Mouse (Mus musculus): ENCODE data around the gene Dlgap1. TPM values are rescaled to one million over a fixed set of nuclear protein-coding genes. Genes with fewer than 3 reads are reported as not detected.

The Dlgap1 gene
- polyA plus RNA-seq, 1 experiment from 2014 or later: 1.3 TPM

- no peak overlapping the region for H3K9ac ChIP-seq (ENCODE audit: low read depth, low read length)
- no peak for ATAC-seq
- no peak overlapping the region for H3K4me3 ChIP-seq (ENCODE audit: low read length)
- H3K36me3 ChIP-seq (ENCODE audit: control insufficient read depth, insufficient read depth, low read length): no peaks in the 10 kb centered on the region
- no peak overlapping the region for H3K4me2 ChIP-seq (ENCODE audit: low read depth, low read length)
- H3K9me3 ChIP-seq (ENCODE audit: control insufficient read depth, low read length): no peaks in the 10 kb centered on the region
- H3K4me1 ChIP-seq (ENCODE audit: control insufficient read depth, insufficient read depth, low read length): no peaks in the 10 kb centered on the region
- H3K27me3 ChIP-seq (replicated peaks; ENCODE audit: control insufficient read depth, insufficient read depth, low read length): no peaks in the 10 kb centered on the region
- no peak overlapping the region for H3K27ac ChIP-seq (ENCODE audit: low read length)
- 76% methylated on average over 5 of the region's 5 CpGs for WGBS
Observed at GRCm38 (mm10) chr17:70316327-70316726, 347.5 kb downstream of the Dlgap1 start.

- Histone ChIP-seq H3K36me3 (ENCODE audit: control insufficient read depth, insufficient read depth, low read length) (no peaks in the 10 kb centered on the region), H3K4me2 (ENCODE audit: low read depth, low read length) (no peak overlapping the region), H3K4me1 (ENCODE audit: control insufficient read depth, insufficient read depth, low read length) (no peaks in the 10 kb centered on the region), H3K27ac (ENCODE audit: low read length) (no peak overlapping the region), H3K9me3 (ENCODE audit: control insufficient read depth, low read length) (no peaks in the 10 kb centered on the region), H3K9ac (ENCODE audit: low read depth, low read length) (no peak overlapping the region), H3K27me3 (replicated peaks; ENCODE audit: control insufficient read depth, insufficient read depth, low read length) (no peaks in the 10 kb centered on the region), H3K4me3 (ENCODE audit: low read length) (no peak overlapping the region)
- WGBS: 86% methylated on average over 7 of the region's 7 CpGs
- ATAC-seq: no peak
Observed at GRCm38 (mm10) chr17:70317779-70318178, 348.9 kb downstream of the Dlgap1 start.

- Histone ChIP-seq H3K9ac (ENCODE audit: low read depth, low read length) (no peak overlapping the region), H3K27me3 (replicated peaks; ENCODE audit: control insufficient read depth, insufficient read depth, low read length) (no peaks in the 10 kb centered on the region), H3K36me3 (ENCODE audit: control insufficient read depth, insufficient read depth, low read length) (no peaks in the 10 kb centered on the region), H3K4me1 (ENCODE audit: control insufficient read depth, insufficient read depth, low read length) (no peaks in the 10 kb centered on the region), H3K4me3 (ENCODE audit: low read length) (no peak overlapping the region), H3K9me3 (ENCODE audit: control insufficient read depth, low read length) (no peaks in the 10 kb centered on the region), H3K27ac (ENCODE audit: low read length) (no peak overlapping the region), H3K4me2 (ENCODE audit: low read depth, low read length) (no peak overlapping the region)
- no peak for ATAC-seq
- WGBS: 75% methylated on average over 6 of the region's 6 CpGs
Observed at GRCm38 (mm10) chr17:70321976-70322375, 353.1 kb downstream of the Dlgap1 start.

- H3K4me3 ChIP-seq (ENCODE audit: low read length): no peak overlapping the region
- no peak for ATAC-seq
- no peaks in the 10 kb centered on the region for H3K36me3 ChIP-seq (ENCODE audit: control insufficient read depth, insufficient read depth, low read length)
- H3K9ac ChIP-seq (ENCODE audit: low read depth, low read length): no peak overlapping the region
- WGBS: 80% methylated on average over 6 of the region's 6 CpGs
- no peak overlapping the region for H3K27ac ChIP-seq (ENCODE audit: low read length)
- H3K4me2 ChIP-seq (ENCODE audit: low read depth, low read length): no peak overlapping the region
- no peaks in the 10 kb centered on the region for H3K27me3 ChIP-seq (replicated peaks; ENCODE audit: control insufficient read depth, insufficient read depth, low read length)
- no peaks in the 10 kb centered on the region for H3K4me1 ChIP-seq (ENCODE audit: control insufficient read depth, insufficient read depth, low read length)
- H3K9me3 ChIP-seq (ENCODE audit: control insufficient read depth, low read length): no peaks in the 10 kb centered on the region
Observed at GRCm38 (mm10) chr17:70333440-70333839, 364.6 kb downstream of the Dlgap1 start.

- no peak overlapping the region for H3K27ac ChIP-seq (ENCODE audit: low read length)
- ATAC-seq: no peak
- WGBS: 41% methylated on average over 3 of the region's 3 CpGs
- no peak overlapping the region for H3K4me2 ChIP-seq (ENCODE audit: low read depth, low read length)
- no peaks in the 10 kb centered on the region for H3K9me3 ChIP-seq (ENCODE audit: control insufficient read depth, low read length)
- no peak overlapping the region for H3K9ac ChIP-seq (ENCODE audit: low read depth, low read length)
- no peaks in the 10 kb centered on the region for H3K36me3 ChIP-seq (ENCODE audit: control insufficient read depth, insufficient read depth, low read length)
- no peaks in the 10 kb centered on the region for H3K4me1 ChIP-seq (ENCODE audit: control insufficient read depth, insufficient read depth, low read length)
- H3K4me3 ChIP-seq (ENCODE audit: low read length): no peak overlapping the region
- H3K27me3 ChIP-seq (replicated peaks; ENCODE audit: control insufficient read depth, insufficient read depth, low read length): no peaks in the 10 kb centered on the region
Observed at GRCm38 (mm10) chr17:70334171-70334570, 365.3 kb downstream of the Dlgap1 start.

GRCm38 (mm10) chr17:70339821-70340220, 370.9 kb downstream of the Dlgap1 start:
- ATAC-seq: no peak
- WGBS: 77% methylated on average over 7 of the region's 7 CpGs

GRCm38 (mm10) chr17:70341230-70341629, 372.4 kb downstream of the Dlgap1 start:
- no peak for ATAC-seq
- H3K4me1 ChIP-seq (ENCODE audit: control insufficient read depth, insufficient read depth, low read length): no peaks in the 10 kb centered on the region

More at GRCm38 (mm10) chr17:70339821-70340220, 370.9 kb downstream of the Dlgap1 start:
- no peaks in the 10 kb centered on the region for H3K27me3 ChIP-seq (replicated peaks; ENCODE audit: control insufficient read depth, insufficient read depth, low read length)
- H3K4me1 ChIP-seq (ENCODE audit: control insufficient read depth, insufficient read depth, low read length): no peaks in the 10 kb centered on the region
- no peaks in the 10 kb centered on the region for H3K36me3 ChIP-seq (ENCODE audit: control insufficient read depth, insufficient read depth, low read length)
- H3K27ac ChIP-seq (ENCODE audit: low read length): no peak overlapping the region
- no peak overlapping the region for H3K9ac ChIP-seq (ENCODE audit: low read depth, low read length)
- no peak overlapping the region for H3K4me2 ChIP-seq (ENCODE audit: low read depth, low read length)
- no peaks in the 10 kb centered on the region for H3K9me3 ChIP-seq (ENCODE audit: control insufficient read depth, low read length)
- no peak overlapping the region for H3K4me3 ChIP-seq (ENCODE audit: low read length)

GRCm38 (mm10) chr17:70341920-70342319, 373.0 kb downstream of the Dlgap1 start:
- 57% methylated on average over 6 of the region's 6 CpGs for WGBS
- Histone ChIP-seq H3K4me3 (ENCODE audit: low read length) (no peak overlapping the region), H3K4me1 (ENCODE audit: control insufficient read depth, insufficient read depth, low read length) (no peaks in the 10 kb centered on the region), H3K9ac (ENCODE audit: low read depth, low read length) (no peak overlapping the region), H3K36me3 (ENCODE audit: control insufficient read depth, insufficient read depth, low read length) (no peaks in the 10 kb centered on the region), H3K27me3 (replicated peaks; ENCODE audit: control insufficient read depth, insufficient read depth, low read length) (no peaks in the 10 kb centered on the region), H3K9me3 (ENCODE audit: control insufficient read depth, low read length) (no peaks in the 10 kb centered on the region), H3K4me2 (ENCODE audit: low read depth, low read length) (no peak overlapping the region), H3K27ac (ENCODE audit: low read length) (no peak overlapping the region)
- ATAC-seq: no peak

More at GRCm38 (mm10) chr17:70341230-70341629, 372.4 kb downstream of the Dlgap1 start:
- H3K27ac ChIP-seq (ENCODE audit: low read length): no peak overlapping the region
- no peaks in the 10 kb centered on the region for H3K36me3 ChIP-seq (ENCODE audit: control insufficient read depth, insufficient read depth, low read length)
- no peak overlapping the region for H3K9ac ChIP-seq (ENCODE audit: low read depth, low read length)
- H3K27me3 ChIP-seq (replicated peaks; ENCODE audit: control insufficient read depth, insufficient read depth, low read length): no peaks in the 10 kb centered on the region
- no peak overlapping the region for H3K4me2 ChIP-seq (ENCODE audit: low read depth, low read length)
- no peaks in the 10 kb centered on the region for H3K9me3 ChIP-seq (ENCODE audit: control insufficient read depth, low read length)
- H3K4me3 ChIP-seq (ENCODE audit: low read length): no peak overlapping the region
- 77% methylated on average over 8 of the region's 8 CpGs for WGBS

- Histone ChIP-seq H3K4me2 (ENCODE audit: low read depth, low read length) (no peak overlapping the region), H3K27me3 (replicated peaks; ENCODE audit: control insufficient read depth, insufficient read depth, low read length) (no peaks in the 10 kb centered on the region), H3K9me3 (ENCODE audit: control insufficient read depth, low read length) (no peaks in the 10 kb centered on the region), H3K9ac (ENCODE audit: low read depth, low read length) (no peak overlapping the region), H3K4me1 (ENCODE audit: control insufficient read depth, insufficient read depth, low read length) (no peaks in the 10 kb centered on the region), H3K36me3 (ENCODE audit: control insufficient read depth, insufficient read depth, low read length) (no peaks in the 10 kb centered on the region), H3K27ac (ENCODE audit: low read length) (no peak overlapping the region), H3K4me3 (ENCODE audit: low read length) (no peak overlapping the region)
- ATAC-seq: no peak
- 82% methylated on average over 4 of the region's 4 CpGs for WGBS
Observed at GRCm38 (mm10) chr17:70347403-70347802, 378.5 kb downstream of the Dlgap1 start.

- H3K9ac ChIP-seq (ENCODE audit: low read depth, low read length): no peak overlapping the region
- no peaks in the 10 kb centered on the region for H3K4me1 ChIP-seq (ENCODE audit: control insufficient read depth, insufficient read depth, low read length)
- ATAC-seq: no peak
- H3K27ac ChIP-seq (ENCODE audit: low read length): no peak overlapping the region
- no peak overlapping the region for H3K4me2 ChIP-seq (ENCODE audit: low read depth, low read length)
- H3K27me3 ChIP-seq (replicated peaks; ENCODE audit: control insufficient read depth, insufficient read depth, low read length): no peaks in the 10 kb centered on the region
- H3K9me3 ChIP-seq (ENCODE audit: control insufficient read depth, low read length): no peaks in the 10 kb centered on the region
- H3K4me3 ChIP-seq (ENCODE audit: low read length): no peak overlapping the region
- no peaks in the 10 kb centered on the region for H3K36me3 ChIP-seq (ENCODE audit: control insufficient read depth, insufficient read depth, low read length)
- WGBS: 54% methylated on average over 3 of the region's 3 CpGs
Observed at GRCm38 (mm10) chr17:70363561-70363960, 394.7 kb downstream of the Dlgap1 start.
